ENCODE assay signal across 9 mouse cellular contexts in genomic region chr7:4996934-4997333, GRCm38 (mm10). TPM values are rescaled to one million over a fixed set of nuclear protein-coding genes. Genes with fewer than 3 reads are reported as not detected.
A peak's percentile ranks its signal among the peaks of the same experiment; 100 is the strongest.
DNase-seq lines count a peak whose midpoint lies in the region; ATAC-seq and TF ChIP-seq lines count a peak whose summit lies in the region.
"Had no signal": no experiment of that assay in that cellular context is flagged by ENCODE, and none has a peak within 500 bp of the region (broad histone marks: within the 10 kb centered on the region; RNA-seq: fewer than 3 reads in every experiment).

No protein-coding gene starts in this region.

- peak overlapping the region; percentile 67 for H3K4me3 ChIP-seq in lung, embryonic 14.5 days (ENCODE audit: low read depth, low read length)
- H3K4me3 ChIP-seq in forebrain, embryonic 11.5 days (ENCODE audit: low read depth, low read length) = peak overlapping the region; percentile 70; the same call in 1 of the 2 replicates
- H3K4me3 ChIP-seq in intestine, postnatal 0 days (ENCODE audit: low read depth, low read length) = no peak overlapping the region
- H3K4me3 ChIP-seq in stomach, embryonic 14.5 days (ENCODE audit: low read depth, low read length) = peak overlapping the region; percentile 72; the same call in 1 of the 2 replicates

- peaks cover 9% of the 10 kb centered on the region; the same call in 1 of the 2 replicates for H3K4me1 ChIP-seq in lung, embryonic 14.5 days (ENCODE audit: insufficient read depth)
- H3K4me1 ChIP-seq in forebrain, embryonic 11.5 days (replicated peaks; ENCODE audit: control insufficient read depth, insufficient read depth, low read length) = peaks cover 20% of the 10 kb centered on the region
- no peaks in the 10 kb centered on the region for H3K4me1 ChIP-seq in intestine, postnatal 0 days (replicated peaks; ENCODE audit: control insufficient read depth, insufficient read depth, low read length)
- H3K4me1 ChIP-seq in stomach, embryonic 14.5 days (ENCODE audit: control insufficient read depth, insufficient read depth, low read length) = no peaks in the 10 kb centered on the region; the same call in 1 of the 2 replicates

- peaks cover 20% of the 10 kb centered on the region for H3K36me3 ChIP-seq in lung, embryonic 14.5 days (ENCODE audit: insufficient read depth)
- peaks cover 2% of the 10 kb centered on the region; the same call in 1 of the 2 replicates for H3K36me3 ChIP-seq in forebrain, embryonic 11.5 days (ENCODE audit: control insufficient read depth, insufficient read depth, low read length)
- H3K36me3 ChIP-seq in intestine, postnatal 0 days (ENCODE audit: control insufficient read depth, insufficient read depth) = peaks cover 16% of the 10 kb centered on the region; the same call in 1 of the 2 replicates
- peaks cover 17% of the 10 kb centered on the region for H3K36me3 ChIP-seq in stomach, embryonic 14.5 days (ENCODE audit: control insufficient read depth, insufficient read depth, low read length)

- peak overlapping the region; percentile 66 for H3K4me2 ChIP-seq in lung, embryonic 14.5 days
- H3K4me2 ChIP-seq in forebrain, embryonic 11.5 days (ENCODE audit: low read depth, low read length, severe bottlenecking) = peak overlapping the region; percentile 84; the same call in 1 of the 2 replicates
- H3K4me2 ChIP-seq in intestine, postnatal 0 days (replicated peaks; ENCODE audit: low read depth) = peak overlapping the region; percentile 90
- peak overlapping the region; percentile 45 for H3K4me2 ChIP-seq in stomach, embryonic 14.5 days (replicated peaks; ENCODE audit: low read depth, low read length)

- WGBS in lung, embryonic 14.5 days = 57% methylated on average over 6 of the region's 8 CpGs
- 74% methylated on average over 6 of the region's 8 CpGs for WGBS in forebrain, embryonic 11.5 days
- 45% methylated on average over 7 of the region's 8 CpGs for WGBS in intestine, postnatal 0 days
- 59% methylated on average over 6 of the region's 8 CpGs for WGBS in stomach, embryonic 14.5 days

- 0 out of 2 replicates have a peak, but pooled peaks cover 3% of the 10 kb centered on the region for H3K27me3 ChIP-seq in lung, embryonic 14.5 days (ENCODE audit: insufficient read depth, low read length)
- peaks cover 15% of the 10 kb centered on the region for H3K27me3 ChIP-seq in forebrain, embryonic 11.5 days (ENCODE audit: control insufficient read depth, insufficient read depth, low read length)
- no peaks in the 10 kb centered on the region for H3K27me3 ChIP-seq in intestine, postnatal 0 days (replicated peaks; ENCODE audit: control insufficient read depth, insufficient read depth, low read length)
- H3K27me3 ChIP-seq in stomach, embryonic 14.5 days (ENCODE audit: control insufficient read depth, insufficient read depth, low read length) = no peaks in the 10 kb centered on the region

- peaks cover 6% of the 10 kb centered on the region; the same call in 1 of the 2 replicates for H3K9me3 ChIP-seq in lung, embryonic 14.5 days (ENCODE audit: low read depth, low read length)
- no peaks in the 10 kb centered on the region for H3K9me3 ChIP-seq in forebrain, embryonic 11.5 days (ENCODE audit: control insufficient read depth, low read length)
- 0 out of 2 replicates have a peak, but pooled peaks cover 3% of the 10 kb centered on the region for H3K9me3 ChIP-seq in intestine, postnatal 0 days (ENCODE audit: control insufficient read depth)
- peaks cover 12% of the 10 kb centered on the region; the same call in 1 of the 2 replicates for H3K9me3 ChIP-seq in stomach, embryonic 14.5 days (ENCODE audit: control insufficient read depth, low read depth, low read length)

- H3K27ac ChIP-seq in lung, embryonic 14.5 days (ENCODE audit: low read depth) = peak overlapping the region; percentile 74
- H3K27ac ChIP-seq in forebrain, embryonic 11.5 days (ENCODE audit: low read depth, low read length) = no peak overlapping the region; the same call in 1 of the 2 replicates
- no peak overlapping the region for H3K27ac ChIP-seq in intestine, postnatal 0 days (ENCODE audit: low read depth, low read length)
- H3K27ac ChIP-seq in stomach, embryonic 14.5 days (ENCODE audit: low read length) = no peak overlapping the region; the same call in 1 of the 2 replicates

- TF ChIP-seq CTCF in lung, embryonic 14.5 days (IDR thresholded peaks at IDR 0.05; ENCODE audit: low read depth) = no peak
- TF ChIP-seq CTCF in intestine, postnatal 0 days (IDR thresholded peaks at IDR 0.05; ENCODE audit: low read depth) = no peak

- peak; percentile 33 for DNase-seq in lung, embryonic 14.5 days
- DNase-seq in lung, postnatal 25 days (ENCODE audit: low spot score) = no peak
- no peak for DNase-seq in forebrain, embryonic 11.5 days (ENCODE audit: low spot score)
- DNase-seq in adipocyte (ENCODE audit: low spot score) = no peak
- DNase-seq in thymus, postnatal 10 days (ENCODE audit: low spot score in 2 of 2) = no peak
- DNase-seq: cerebellum, adult 9-10 months; heart, postnatal 10 days had no signal

- no peak overlapping the region for H3K9ac ChIP-seq in lung, embryonic 14.5 days
- H3K9ac ChIP-seq in forebrain, embryonic 11.5 days (ENCODE audit: low read length) = peak overlapping the region; percentile 89
- no peak overlapping the region for H3K9ac ChIP-seq in intestine, postnatal 0 days (ENCODE audit: low read depth, low read length)
- no peak overlapping the region for H3K9ac ChIP-seq in stomach, embryonic 14.5 days (replicated peaks; ENCODE audit: low read depth, low read length)

- no peak for ATAC-seq in lung, embryonic 14.5 days (ENCODE audit: insufficient read depth)
- no peak for ATAC-seq in forebrain, embryonic 11.5 days (replicated peaks; ENCODE audit: low FRiP score)
- ATAC-seq in intestine, postnatal 0 days = no peak
- no peak for ATAC-seq in stomach, embryonic 14.5 days (ENCODE audit: insufficient number of reproducible peaks, insufficient read depth, low FRiP score, low read depth)

RNA-seq across cellular contexts. Expression of gene Zfp579, which starts 1.0 kb away (rescaled TPM):
- polyA plus RNA-seq in lung, embryonic 14.5 days (2014; fragmentation: Nextera tagmentation; extraction: Ambion mirVana) = 35.1 and 35.9 TPM in 2 replicates
- polyA plus RNA-seq in forebrain, embryonic 11.5 days (2014; fragmentation: Nextera tagmentation; extraction: Ambion mirVana) = 58.5 and 60.0 TPM in 2 replicates
- 10.5 and 12.9 TPM in 2 replicates for polyA plus RNA-seq in intestine, postnatal 0 days (2015; fragmentation: Nextera tagmentation; extraction: Ambion mirVana)
- 39.5 and 48.8 TPM in 2 replicates for polyA plus RNA-seq in stomach, embryonic 14.5 days (2014; fragmentation: Nextera tagmentation; extraction: Ambion mirVana)

RNA-seq across cellular contexts. Expression of gene Zfp524, which starts 17.3 kb away (rescaled TPM):
- polyA plus RNA-seq in lung, embryonic 14.5 days (2014; fragmentation: Nextera tagmentation; extraction: Ambion mirVana) = 13.6 and 13.8 TPM in 2 replicates
- 9.5 and 11.1 TPM in 2 replicates for polyA plus RNA-seq in forebrain, embryonic 11.5 days (2014; fragmentation: Nextera tagmentation; extraction: Ambion mirVana)
- 21.9 and 22.6 TPM in 2 replicates for polyA plus RNA-seq in intestine, postnatal 0 days (2015; fragmentation: Nextera tagmentation; extraction: Ambion mirVana)
- polyA plus RNA-seq in stomach, embryonic 14.5 days (2014; fragmentation: Nextera tagmentation; extraction: Ambion mirVana) = 14.1 and 18.0 TPM in 2 replicates

RNA-seq across cellular contexts. Expression of gene Fiz1, which starts 17.6 kb away (rescaled TPM):
- 41.9 and 46.4 TPM in 2 replicates for polyA plus RNA-seq in lung, embryonic 14.5 days (2014; fragmentation: Nextera tagmentation; extraction: Ambion mirVana)
- 67.0 and 68.3 TPM in 2 replicates for polyA plus RNA-seq in forebrain, embryonic 11.5 days (2014; fragmentation: Nextera tagmentation; extraction: Ambion mirVana)
- polyA plus RNA-seq in intestine, postnatal 0 days (2015; fragmentation: Nextera tagmentation; extraction: Ambion mirVana) = 15.5 and 16.1 TPM in 2 replicates
- polyA plus RNA-seq in stomach, embryonic 14.5 days (2014; fragmentation: Nextera tagmentation; extraction: Ambion mirVana) = 33.0 and 35.7 TPM in 2 replicates

RNA-seq across cellular contexts. Expression of gene Gm44973, which starts 18.4 kb away (rescaled TPM):
- 0.74 TPM in 1 of 2 replicates, not detected in the other for polyA plus RNA-seq in lung, embryonic 14.5 days (2014; fragmentation: Nextera tagmentation; extraction: Ambion mirVana)
- 0.23 and 1.9 TPM in 2 replicates for polyA plus RNA-seq in forebrain, embryonic 11.5 days (2014; fragmentation: Nextera tagmentation; extraction: Ambion mirVana)
- 4.4 and 4.7 TPM in 2 replicates for polyA plus RNA-seq in intestine, postnatal 0 days (2015; fragmentation: Nextera tagmentation; extraction: Ambion mirVana)
- polyA plus RNA-seq in stomach, embryonic 14.5 days (2014; fragmentation: Nextera tagmentation; extraction: Ambion mirVana) = 1.2 and 3.3 TPM in 2 replicates

RNA-seq across cellular contexts. Expression of gene Zfp865, which starts 23.2 kb away (rescaled TPM):
- polyA plus RNA-seq in lung, embryonic 14.5 days (2014; fragmentation: Nextera tagmentation; extraction: Ambion mirVana) = 7.4 TPM in 2 replicates
- 6.7 and 7.3 TPM in 2 replicates for polyA plus RNA-seq in forebrain, embryonic 11.5 days (2014; fragmentation: Nextera tagmentation; extraction: Ambion mirVana)
- polyA plus RNA-seq in intestine, postnatal 0 days (2015; fragmentation: Nextera tagmentation; extraction: Ambion mirVana) = 2.3 and 2.6 TPM in 2 replicates
- 8.9 and 9.1 TPM in 2 replicates for polyA plus RNA-seq in stomach, embryonic 14.5 days (2014; fragmentation: Nextera tagmentation; extraction: Ambion mirVana)
